Mouse (Mus musculus) kidney, embryonic 16.5 days (tissue): ENCODE measurements at regions not wholly inside any gene's neighbourhood (a gene's known extent, or its start where the extent isn't known, plus 50 kb on each side); places are given as distances from the start of the nearest gene placed in this dataset.

Experiments
- ATAC-seq: fragments of 200-750 bp; cut with Nextera tagmentation; 2 replicates; pipeline ENCODE4 v1.8.0; 2017; ENCODE audit warnings: moderate TSS enrichment; ENCODE audit not compliant: low FRiP score, low TSS enrichment
- H3K27ac ChIP-seq: fragments of 300-500 bp; sonication (generic); 2 replicates; pipeline ENCODE4 v1.5.1; 2014; ENCODE audit warnings: low read length
- H3K27me3 ChIP-seq: fragments of 300-500 bp; sonication (generic); 2 replicates; pipeline ENCODE4 v1.6.1; 2014; ENCODE audit warnings: low read length, control low read depth, mixed read lengths; ENCODE audit not compliant: insufficient read depth
- H3K36me3 ChIP-seq: fragments of 300-500 bp; sonication (generic); 2 replicates; pipeline ENCODE4 v1.6.1; 2014; ENCODE audit warnings: low read length, control low read depth, mixed read lengths; ENCODE audit not compliant: insufficient read depth
- H3K4me1 ChIP-seq: fragments of 300-500 bp; sonication (generic); 2 replicates; pipeline ENCODE4 v1.6.1; 2014; ENCODE audit warnings: low read length, control low read depth, mixed read lengths; ENCODE audit not compliant: insufficient read depth
- H3K4me2 ChIP-seq: fragments of 300-500 bp; sonication (generic); replicated peaks from 2 replicates; pipeline ENCODE4 v1.6.1; 2014; ENCODE audit warnings: low read depth, low read length
- H3K4me3 ChIP-seq: fragments of 300-500 bp; sonication (generic); 2 replicates; pipeline ENCODE4 v1.5.1; 2014; ENCODE audit warnings: mild to moderate bottlenecking, low read length
- H3K9ac ChIP-seq: fragments of 300-500 bp; sonication (generic); replicated peaks from 2 replicates; pipeline ENCODE4 v1.6.1; 2014; ENCODE audit warnings: low read length
- H3K9me3 ChIP-seq: fragments of 300-500 bp; sonication (generic); 2 replicates; pipeline ENCODE4 v1.6.1; 2016; ENCODE audit warnings: low read length, control low read depth
- WGBS: fragments of 180-500 bp; shearing (Covaris S2); extraction: QIAGEN DNeasy Blood & Tissue Kit; methylation state at CpG from one replicate; pipeline ENCODE4 v1.1.7; 2014; 5-methylcytosine and 5-hydroxymethylcytosine counted together

DNA sequence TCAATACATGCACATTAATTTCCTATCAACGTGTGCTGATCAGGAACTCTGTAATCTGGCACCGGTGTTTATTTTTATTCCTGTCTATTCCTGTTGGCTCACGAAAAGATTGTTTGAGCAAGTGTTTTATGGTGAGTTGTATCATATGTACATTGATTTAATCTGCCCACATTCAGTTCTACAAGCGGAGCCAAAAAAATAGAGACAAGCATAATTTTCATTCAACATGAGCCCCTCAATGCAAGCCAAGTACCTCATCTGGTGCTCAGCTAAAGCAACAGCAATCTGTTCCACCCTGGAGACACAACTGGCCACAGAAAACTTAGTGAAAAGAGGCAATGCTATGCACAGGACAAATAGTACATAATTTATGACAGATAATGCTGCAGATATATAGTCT lies 147.6 kb downstream of the Fam84b start:
- H3K9ac ChIP-seq, result no peak overlapping the region

DNA sequence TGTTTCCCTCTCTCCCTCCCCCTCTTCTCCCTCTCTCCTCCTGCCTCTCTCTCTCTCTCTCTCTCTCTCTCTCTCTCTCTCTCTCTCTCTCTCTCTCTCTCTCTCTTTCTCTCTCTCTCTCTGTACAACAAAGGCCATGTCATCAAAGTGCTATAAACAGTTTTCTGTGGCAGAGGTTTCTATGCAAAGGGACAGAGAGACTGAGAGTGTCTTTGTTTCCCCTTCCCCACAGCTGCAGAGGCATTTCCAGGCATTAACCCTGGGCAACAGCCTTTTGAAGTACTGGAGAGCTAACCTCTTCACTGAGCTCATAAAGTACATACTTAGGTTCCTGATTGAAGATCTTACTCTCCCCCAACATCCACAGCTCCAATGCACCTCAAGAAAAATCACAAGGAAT lies 152.3 kb downstream of the Fam84b start:
- Histone ChIP-seq H3K4me1 (no peaks in the 10 kb centered on the region), H3K27me3 (no peaks in the 10 kb centered on the region), H3K4me3 (no peak overlapping the region), H3K36me3 (no peaks in the 10 kb centered on the region), H3K9me3 (no peaks in the 10 kb centered on the region), H3K27ac (no peak overlapping the region), H3K4me2 (no peak overlapping the region), H3K9ac (no peak overlapping the region)
- ATAC-seq, result no peak

More for the DNA sequence above, 147.6 kb downstream of the Fam84b start:
- Histone ChIP-seq H3K4me1 (no peaks in the 10 kb centered on the region), H3K27me3 (no peaks in the 10 kb centered on the region), H3K4me3 (no peak overlapping the region), H3K9me3 (no peaks in the 10 kb centered on the region), H3K4me2 (no peak overlapping the region), H3K27ac (no peak overlapping the region), H3K36me3 (no peaks in the 10 kb centered on the region)
- no peak for ATAC-seq
- WGBS, result 67% methylated on average over 4 of the region's 4 CpGs

DNA sequence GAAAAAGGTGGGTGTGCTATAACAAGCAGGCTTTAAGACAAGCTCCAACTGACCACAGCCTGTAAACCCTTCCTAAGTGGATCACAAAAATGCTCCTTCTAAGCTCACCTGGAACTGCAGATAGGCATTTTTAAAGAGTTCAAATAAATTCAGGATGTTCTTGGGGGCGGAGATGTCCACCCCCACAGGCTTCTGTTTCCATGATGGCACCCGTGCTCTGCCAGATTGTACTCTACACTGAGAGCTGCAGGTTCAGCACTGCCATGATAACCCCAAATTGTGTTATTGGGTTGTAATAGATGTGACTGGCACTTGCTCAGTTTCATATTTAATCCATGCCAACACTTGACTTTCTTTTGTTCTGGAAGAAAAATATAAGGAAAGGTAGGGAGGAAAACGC lies 158.8 kb downstream of the Fam84b start:
- WGBS, result 91% methylated on average over 3 of the region's 3 CpGs
- peaks cover 10% of the 10 kb centered on the region; the same call in 1 of the 2 replicates for H3K4me1 ChIP-seq
- H3K4me3 ChIP-seq, result no peak overlapping the region
- no peaks in the 10 kb centered on the region for H3K9me3 ChIP-seq
- H3K36me3 ChIP-seq, result no peaks in the 10 kb centered on the region
- no peak for ATAC-seq
- H3K9ac ChIP-seq, result no peak overlapping the region
- no peak overlapping the region for H3K4me2 ChIP-seq
- H3K27me3 ChIP-seq, result no peaks in the 10 kb centered on the region
- no peak overlapping the region for H3K27ac ChIP-seq

DNA sequence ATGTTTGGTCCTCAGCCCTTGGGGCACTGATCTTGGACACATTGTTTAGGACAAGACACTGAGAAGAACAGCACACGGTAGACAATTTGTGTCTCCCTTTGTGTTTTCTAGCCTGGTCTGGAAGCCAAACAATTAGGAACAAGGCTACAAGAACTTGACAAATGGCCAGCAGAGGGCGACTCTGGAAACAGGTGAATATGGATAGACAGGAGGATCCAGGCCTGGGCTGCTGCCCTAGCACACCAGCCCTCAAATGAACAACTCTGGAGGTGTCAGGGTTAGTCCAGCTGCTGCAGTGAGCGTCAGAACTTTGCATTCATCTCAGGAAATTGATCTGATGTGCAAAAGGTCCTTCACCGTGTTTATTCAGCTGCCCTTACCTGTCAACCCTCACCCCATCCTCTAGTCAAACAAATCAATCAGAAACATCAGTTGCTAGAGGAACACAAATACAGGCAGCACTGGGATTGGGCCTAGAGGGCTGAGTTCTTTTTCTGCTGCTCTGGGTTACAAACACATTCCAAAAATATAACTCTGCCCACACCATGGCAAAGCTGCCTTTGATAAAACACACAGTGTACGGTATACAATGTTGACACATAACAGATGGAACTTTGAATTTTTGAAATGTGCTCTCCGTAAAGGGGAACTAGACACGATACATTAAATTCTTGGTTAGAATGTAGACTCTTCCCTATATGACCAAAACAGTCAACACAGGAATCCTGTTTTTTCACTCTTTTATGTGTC lies 159.7 kb downstream of the Fam84b start:
- no peak overlapping the region for H3K27ac ChIP-seq
- no peaks in the 10 kb centered on the region for H3K27me3 ChIP-seq
- no peak overlapping the region for H3K9ac ChIP-seq
- H3K4me3 ChIP-seq, result no peak overlapping the region
- no peak for ATAC-seq
- WGBS, result 62% methylated on average over 7 of the region's 7 CpGs
- no peak overlapping the region for H3K4me2 ChIP-seq
- peaks cover 10% of the 10 kb centered on the region; the same call in 1 of the 2 replicates for H3K4me1 ChIP-seq
- H3K36me3 ChIP-seq, result no peaks in the 10 kb centered on the region
- no peaks in the 10 kb centered on the region for H3K9me3 ChIP-seq

DNA sequence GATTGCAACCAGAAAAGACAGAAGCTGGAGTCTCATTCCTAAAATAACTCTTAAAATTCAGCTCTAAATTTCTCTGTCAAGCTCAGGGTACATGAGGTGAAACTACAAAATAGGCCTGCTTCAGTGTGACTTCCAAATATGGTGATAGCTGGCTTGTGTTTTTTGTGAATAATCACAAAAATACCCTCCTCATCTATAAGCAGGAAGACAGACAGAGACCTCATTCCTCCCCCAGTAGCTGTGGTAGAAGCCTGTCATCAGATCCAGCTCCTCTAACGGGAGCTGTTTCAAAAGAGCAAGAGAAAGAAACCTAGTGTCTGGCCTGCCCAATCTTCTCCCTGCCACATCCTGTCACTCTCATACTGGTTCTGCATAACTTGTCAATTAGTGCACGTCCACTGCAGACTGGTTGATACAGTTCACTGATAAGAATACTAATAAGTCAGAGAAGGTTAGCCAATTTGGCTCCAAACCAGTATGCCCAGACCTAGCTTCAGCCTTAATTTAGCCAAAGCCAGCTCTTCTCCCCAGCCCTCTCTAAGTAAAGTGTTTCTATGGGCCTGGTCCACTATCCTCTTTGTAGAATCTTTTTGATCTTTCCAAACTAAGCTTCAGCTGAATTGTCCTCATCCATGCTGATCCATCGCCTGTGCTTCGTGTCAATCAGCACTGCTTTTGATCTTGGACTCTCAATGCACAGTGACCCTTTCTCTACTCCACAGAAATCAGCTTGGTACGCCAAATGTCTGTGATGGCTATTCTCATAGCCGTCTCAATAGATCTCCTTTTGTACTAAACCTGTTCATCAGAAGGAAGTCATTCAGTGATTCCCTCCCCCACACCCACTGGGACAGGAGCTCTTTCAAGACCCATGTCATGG lies 160.6 kb downstream of the Fam84b start:
- H3K27me3 ChIP-seq, result no peaks in the 10 kb centered on the region
- H3K9me3 ChIP-seq, result no peaks in the 10 kb centered on the region
- H3K4me1 ChIP-seq, result peaks cover 10% of the 10 kb centered on the region; the same call in 1 of the 2 replicates
- peak overlapping the region; percentile 56; the same call in 1 of the 2 replicates for H3K27ac ChIP-seq
- WGBS, result 63% methylated on average over 6 of the region's 6 CpGs
- H3K4me3 ChIP-seq, result no peak overlapping the region
- H3K36me3 ChIP-seq, result no peaks in the 10 kb centered on the region
- no peak overlapping the region for H3K9ac ChIP-seq
- no peak overlapping the region for H3K4me2 ChIP-seq
- no peak for ATAC-seq

DNA sequence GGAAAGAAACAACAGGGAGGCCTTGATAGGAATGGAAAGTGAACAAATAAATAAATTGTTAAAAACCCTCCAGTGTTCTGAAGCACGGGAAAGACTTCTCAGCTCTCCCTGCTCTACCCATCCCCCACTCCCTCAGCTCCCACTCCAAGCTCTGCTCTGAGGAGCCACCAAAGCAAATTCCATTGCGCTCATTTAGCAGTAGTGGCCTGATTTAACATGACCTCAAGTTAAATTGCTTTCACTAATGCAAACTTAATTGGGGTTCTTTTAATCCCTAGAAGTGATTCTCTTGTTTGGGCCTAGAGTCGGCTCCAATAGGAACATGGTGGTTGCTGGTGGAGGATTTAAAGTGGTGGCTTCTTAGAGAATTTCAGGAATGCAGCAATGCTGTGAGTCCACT lies 161.4 kb downstream of the Fam84b start:
- Histone ChIP-seq H3K36me3 (no peaks in the 10 kb centered on the region), H3K9ac (no peak overlapping the region), H3K4me3 (no peak overlapping the region), H3K27ac (no peak overlapping the region), H3K4me2 (no peak overlapping the region), H3K27me3 (no peaks in the 10 kb centered on the region), H3K4me1 (peaks cover 10% of the 10 kb centered on the region; the same call in 1 of the 2 replicates), H3K9me3 (no peaks in the 10 kb centered on the region)
- WGBS, result 24% methylated on average over 3 of the region's 3 CpGs
- no peak for ATAC-seq

DNA sequence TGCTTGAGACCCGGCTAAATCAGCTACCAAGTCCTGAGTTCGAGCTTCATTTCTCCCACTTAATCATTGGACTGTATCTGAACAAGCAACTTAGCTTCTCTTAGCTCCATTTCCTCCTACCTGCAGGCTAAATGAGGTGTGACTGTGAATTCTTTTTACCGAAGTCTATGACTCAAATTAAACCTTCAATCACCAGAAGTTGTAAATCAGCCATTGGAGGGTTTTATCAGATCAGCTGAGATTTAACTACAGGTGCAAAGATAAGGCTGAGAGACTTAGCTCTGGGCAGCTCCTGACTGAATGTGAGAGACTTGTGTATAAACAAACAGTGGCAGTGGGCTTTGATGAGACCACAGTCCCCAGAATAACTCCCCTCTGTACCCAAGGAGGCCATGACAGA lies 176.2 kb downstream of the Fam84b start:
- Histone ChIP-seq H3K9ac (no peak overlapping the region), H3K27ac (no peak overlapping the region), H3K4me2 (no peak overlapping the region), H3K36me3 (no peaks in the 10 kb centered on the region), H3K4me3 (no peak overlapping the region), H3K27me3 (no peaks in the 10 kb centered on the region), H3K4me1 (no peaks in the 10 kb centered on the region), H3K9me3 (no peaks in the 10 kb centered on the region)
- ATAC-seq, result no peak
- WGBS, result 53% methylated on average over 3 of the region's 3 CpGs

DNA sequence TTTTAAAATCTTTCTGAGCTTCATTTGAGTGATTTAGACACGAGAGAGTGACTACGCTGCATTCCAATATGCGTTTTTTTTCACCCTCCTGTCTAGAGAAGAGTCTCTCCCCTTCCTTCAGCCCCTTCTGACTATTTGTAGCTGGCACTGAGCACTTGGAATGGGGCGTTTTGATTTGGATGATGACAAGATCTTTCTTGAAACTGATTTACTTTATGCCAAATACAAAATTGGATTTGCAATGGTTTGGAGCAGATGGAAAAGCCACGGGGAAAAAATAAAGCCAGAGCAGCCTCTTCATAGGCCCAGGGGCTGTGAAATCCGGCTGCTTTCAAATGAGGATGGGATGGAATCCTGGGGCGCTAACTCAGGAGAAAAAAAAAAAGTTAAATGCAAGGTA lies 196.0 kb downstream of the Fam84b start:
- no peak overlapping the region for H3K27ac ChIP-seq
- H3K4me2 ChIP-seq, result no peak overlapping the region
- H3K9me3 ChIP-seq, result no peaks in the 10 kb centered on the region
- no peaks in the 10 kb centered on the region for H3K4me1 ChIP-seq
- H3K36me3 ChIP-seq, result no peaks in the 10 kb centered on the region
- H3K4me3 ChIP-seq, result no peak overlapping the region
- no peak overlapping the region for H3K9ac ChIP-seq
- no peak for ATAC-seq
- WGBS, result 72% methylated on average over 7 of the region's 7 CpGs
- no peaks in the 10 kb centered on the region for H3K27me3 ChIP-seq

DNA sequence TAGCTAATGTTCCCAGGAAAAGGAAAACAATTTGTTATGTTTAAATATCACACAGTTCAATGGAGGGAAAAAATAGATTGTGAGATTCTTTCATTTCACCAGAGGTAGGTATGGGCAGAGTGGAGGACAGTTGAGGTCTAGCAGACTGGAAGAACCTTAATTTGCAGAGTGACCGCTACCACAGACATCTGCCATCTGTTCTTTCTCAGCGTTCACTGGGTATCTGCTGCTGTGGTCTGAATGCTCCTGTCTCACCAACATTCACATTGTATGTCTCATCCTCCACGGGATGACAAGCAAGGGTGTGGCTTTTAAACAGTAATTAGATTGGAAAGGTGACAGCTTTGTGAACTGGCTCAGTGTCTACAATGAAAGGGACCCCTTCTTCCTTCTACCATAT lies 198.5 kb downstream of the Fam84b start:
- H3K4me1 ChIP-seq, result no peaks in the 10 kb centered on the region
- H3K4me2 ChIP-seq, result no peak overlapping the region
- H3K27ac ChIP-seq, result no peak overlapping the region
- no peak overlapping the region for H3K9ac ChIP-seq
- H3K27me3 ChIP-seq, result no peaks in the 10 kb centered on the region
- 66% methylated on average over 3 of the region's 3 CpGs for WGBS
- no peaks in the 10 kb centered on the region for H3K9me3 ChIP-seq
- H3K4me3 ChIP-seq, result no peak overlapping the region
- ATAC-seq, result peak; percentile 31; the same call in 1 of the 2 replicates
- no peaks in the 10 kb centered on the region for H3K36me3 ChIP-seq

DNA sequence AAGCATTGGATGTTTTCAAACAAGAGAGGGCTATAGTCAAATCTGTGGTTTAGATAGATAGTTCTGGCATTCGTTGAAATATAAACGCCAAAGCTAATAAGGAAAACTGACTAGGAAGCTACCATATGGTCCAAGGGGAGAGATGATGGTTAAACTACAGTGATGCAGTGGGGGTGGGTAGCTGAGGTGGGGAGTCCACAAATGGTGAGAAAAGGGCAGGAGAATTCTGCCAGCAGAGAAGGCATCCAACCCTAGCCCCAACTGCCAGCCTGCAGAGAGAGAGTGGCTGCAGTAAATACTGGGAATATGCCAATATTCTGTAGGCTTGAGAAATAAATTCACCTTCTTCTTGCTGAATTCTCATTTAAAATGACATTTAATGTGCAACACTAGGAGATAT lies 204.3 kb downstream of the Fam84b start:
- Histone ChIP-seq H3K36me3 (no peaks in the 10 kb centered on the region), H3K9ac (no peak overlapping the region), H3K4me2 (no peak overlapping the region), H3K4me3 (no peak overlapping the region), H3K27me3 (no peaks in the 10 kb centered on the region), H3K9me3 (no peaks in the 10 kb centered on the region), H3K27ac (no peak overlapping the region), H3K4me1 (no peaks in the 10 kb centered on the region)
- 92% methylated on average over 2 of the region's 2 CpGs for WGBS
- no peak for ATAC-seq
